Mouse (Mus musculus): ENCODE results near the gene Tymp. TPM values are rescaled to one million over a fixed set of nuclear protein-coding genes. Genes with fewer than 3 reads are reported as not detected.

Gene Tymp
- polyA plus RNA-seq, 1 experiment from 2014 or later, result 1.5 TPM

- peak overlapping the region; percentile 65 for H3K9ac ChIP-seq
- peak overlapping the region; percentile 81 for H3K27ac ChIP-seq
- peaks cover 14% of the 10 kb centered on the region for H3K4me1 ChIP-seq
- peaks cover 24% of the 10 kb centered on the region for H3K27me3 ChIP-seq
- H3K9me3 ChIP-seq, result no peaks in the 10 kb centered on the region
- 1% methylated on average over 35 of the region's 35 CpGs for WGBS
- H3K36me3 ChIP-seq, result peaks cover 45% of the 10 kb centered on the region
- peak overlapping the region; percentile 69 for H3K4me2 ChIP-seq (replicated peaks)
- peak overlapping the region; percentile 57 for H3K4me3 ChIP-seq
- peak; percentile 70 for ATAC-seq (ENCODE audit: insufficient number of reproducible peaks, insufficient read depth, low FRiP score, low TSS enrichment)
Observed at GRCm38 (mm10) chr15:89373027-89373761, 3.6 kb downstream of the Tymp start.

GRCm38 (mm10) chr15:89372536-89372935 lies 4.3 kb downstream of the Tymp start:
- Histone ChIP-seq H3K9me3 (no peaks in the 10 kb centered on the region), H3K9ac (no peak overlapping the region), H3K4me3 (peak overlapping the region; percentile 57), H3K27ac (0 out of 2 replicates have a peak overlapping the region, but pooled peaks have one; percentile 30), H3K27me3 (peaks cover 18% of the 10 kb centered on the region), H3K4me1 (peaks cover 13% of the 10 kb centered on the region), H3K36me3 (peaks cover 52% of the 10 kb centered on the region), H3K4me2 (replicated peaks) (peak overlapping the region; percentile 69)
- 85% methylated on average over 7 of the region's 7 CpGs for WGBS
- ATAC-seq (ENCODE audit: insufficient number of reproducible peaks, insufficient read depth, low FRiP score, low TSS enrichment), result no peak

- Histone ChIP-seq H3K9ac (no peak overlapping the region), H3K4me1 (peaks cover 13% of the 10 kb centered on the region), H3K9me3 (no peaks in the 10 kb centered on the region), H3K4me2 (replicated peaks) (no peak overlapping the region), H3K27me3 (peaks cover 13% of the 10 kb centered on the region), H3K4me3 (no peak overlapping the region), H3K36me3 (peaks cover 57% of the 10 kb centered on the region), H3K27ac (no peak overlapping the region)
- 89% methylated on average over 13 of the region's 13 CpGs for WGBS
- no peak for ATAC-seq (ENCODE audit: insufficient number of reproducible peaks, insufficient read depth, low FRiP score, low TSS enrichment)
Observed at GRCm38 (mm10) chr15:89372068-89372467, 4.8 kb downstream of the Tymp start.

- ATAC-seq (ENCODE audit: insufficient number of reproducible peaks, insufficient read depth, low FRiP score, low TSS enrichment), result no peak
- Histone ChIP-seq H3K27me3 (no peaks in the 10 kb centered on the region), H3K9ac (no peak overlapping the region), H3K4me1 (no peaks in the 10 kb centered on the region), H3K36me3 (peaks cover 99% of the 10 kb centered on the region), H3K27ac (no peak overlapping the region), H3K9me3 (no peaks in the 10 kb centered on the region), H3K4me2 (replicated peaks) (no peak overlapping the region), H3K4me3 (no peak overlapping the region)
- 93% methylated on average over 4 of the region's 4 CpGs for WGBS
Observed at GRCm38 (mm10) chr15:89365141-89365551, 11.7 kb downstream of the Tymp start.

GRCm38 (mm10) chr15:89363051-89363450 lies 13.8 kb downstream of the Tymp start:
- H3K4me1 ChIP-seq, result peaks cover 9% of the 10 kb centered on the region
- H3K27me3 ChIP-seq, result no peaks in the 10 kb centered on the region
- H3K27ac ChIP-seq, result no peak overlapping the region
- no peak overlapping the region for H3K4me3 ChIP-seq
- H3K9ac ChIP-seq, result no peak overlapping the region
- WGBS, result 93% methylated on average over 7 of the region's 7 CpGs
- H3K4me2 ChIP-seq (replicated peaks), result no peak overlapping the region
- no peak for ATAC-seq (ENCODE audit: insufficient number of reproducible peaks, insufficient read depth, low FRiP score, low TSS enrichment)
- no peaks in the 10 kb centered on the region for H3K9me3 ChIP-seq
- H3K36me3 ChIP-seq, result peaks cover 80% of the 10 kb centered on the region

- no peak overlapping the region for H3K27ac ChIP-seq
- H3K9ac ChIP-seq, result no peak overlapping the region
- no peak overlapping the region for H3K4me3 ChIP-seq
- WGBS, result 90% methylated on average over 3 of the region's 3 CpGs
- peaks cover 38% of the 10 kb centered on the region for H3K36me3 ChIP-seq
- no peaks in the 10 kb centered on the region for H3K27me3 ChIP-seq
- no peak overlapping the region for H3K4me2 ChIP-seq (replicated peaks)
- peaks cover 30% of the 10 kb centered on the region for H3K4me1 ChIP-seq
- no peaks in the 10 kb centered on the region for H3K9me3 ChIP-seq
- ATAC-seq (ENCODE audit: insufficient number of reproducible peaks, insufficient read depth, low FRiP score, low TSS enrichment), result no peak
Observed at GRCm38 (mm10) chr15:89358784-89359183, 18.1 kb downstream of the Tymp start.

- H3K9me3 ChIP-seq, result no peaks in the 10 kb centered on the region
- peak overlapping the region; percentile 92 for H3K27ac ChIP-seq
- peak overlapping the region; percentile 82 for H3K9ac ChIP-seq
- no peaks in the 10 kb centered on the region for H3K27me3 ChIP-seq
- peaks cover 38% of the 10 kb centered on the region for H3K36me3 ChIP-seq
- H3K4me1 ChIP-seq, result peaks cover 33% of the 10 kb centered on the region
- ATAC-seq (ENCODE audit: insufficient number of reproducible peaks, insufficient read depth, low FRiP score, low TSS enrichment), result peak; percentile 75
- peak overlapping the region; percentile 72 for H3K4me3 ChIP-seq
- H3K4me2 ChIP-seq (replicated peaks), result peak overlapping the region; percentile 70
- under 1% methylated on average over 15 of the region's 15 CpGs for WGBS
Observed at GRCm38 (mm10) chr15:89356372-89356771, 20.5 kb downstream of the Tymp start.

GRCm38 (mm10) chr15:89355241-89356187 lies 21.3 kb downstream of the Tymp start, which contains the start of the genes Lmf2 and Ncaph2:
Lmf2 (minus strand) TSS chr15:89355659.
Ncaph2 (plus strand) TSS chr15:89355719.
- WGBS, result under 1% methylated on average over 64 of the region's 64 CpGs
- Histone ChIP-seq H3K4me2 (replicated peaks) (peak within 1 kb of the TSS; percentile 70), H3K27me3 (no peaks in the 10 kb centered on the region), H3K4me3 (peak within 1 kb of the TSS; percentile 72), H3K9me3 (no peaks in the 10 kb centered on the region), H3K4me1 (peaks cover 33% of the 10 kb centered on the region), H3K36me3 (peaks cover 38% of the 10 kb centered on the region), H3K9ac (peak within 1 kb of the TSS; percentile 82), H3K27ac (peak within 1 kb of the TSS; percentile 92)
- peak; percentile 73 for ATAC-seq (ENCODE audit: insufficient number of reproducible peaks, insufficient read depth, low FRiP score, low TSS enrichment)

GRCm38 (mm10) chr15:89354455-89354854 lies 22.4 kb downstream of the Tymp start:
- Histone ChIP-seq H3K9ac (peak overlapping the region; percentile 82), H3K9me3 (no peaks in the 10 kb centered on the region), H3K27me3 (no peaks in the 10 kb centered on the region), H3K4me3 (peak overlapping the region; percentile 72), H3K4me1 (peaks cover 33% of the 10 kb centered on the region), H3K4me2 (replicated peaks) (peak overlapping the region; percentile 70), H3K36me3 (peaks cover 37% of the 10 kb centered on the region), H3K27ac (no peak overlapping the region)
- 78% methylated on average over 7 of the region's 7 CpGs for WGBS
- ATAC-seq (ENCODE audit: insufficient number of reproducible peaks, insufficient read depth, low FRiP score, low TSS enrichment), result no peak

GRCm38 (mm10) chr15:89353837-89354236 lies 23.0 kb downstream of the Tymp start:
- WGBS, result 94% methylated on average over 16 of the region's 16 CpGs
- no peaks in the 10 kb centered on the region for H3K9me3 ChIP-seq
- no peak overlapping the region for H3K27ac ChIP-seq
- H3K4me2 ChIP-seq (replicated peaks), result no peak overlapping the region
- H3K9ac ChIP-seq, result no peak overlapping the region
- H3K4me1 ChIP-seq, result peaks cover 29% of the 10 kb centered on the region
- no peaks in the 10 kb centered on the region for H3K27me3 ChIP-seq
- no peak for ATAC-seq (ENCODE audit: insufficient number of reproducible peaks, insufficient read depth, low FRiP score, low TSS enrichment)
- 0 out of 2 replicates have a peak overlapping the region, but pooled peaks have one; percentile 72 for H3K4me3 ChIP-seq
- peaks cover 37% of the 10 kb centered on the region for H3K36me3 ChIP-seq

GRCm38 (mm10) chr15:89352795-89353194 lies 24.0 kb downstream of the Tymp start:
- Histone ChIP-seq H3K9ac (no peak overlapping the region), H3K9me3 (no peaks in the 10 kb centered on the region), H3K36me3 (peaks cover 37% of the 10 kb centered on the region), H3K27me3 (no peaks in the 10 kb centered on the region), H3K4me1 (peaks cover 22% of the 10 kb centered on the region), H3K27ac (no peak overlapping the region), H3K4me2 (replicated peaks) (no peak overlapping the region), H3K4me3 (no peak overlapping the region)
- ATAC-seq (ENCODE audit: insufficient number of reproducible peaks, insufficient read depth, low FRiP score, low TSS enrichment), result no peak
- 95% methylated on average over 12 of the region's 12 CpGs for WGBS
